Mouse (Mus musculus) stomach, embryonic 15.5 days (tissue): Measurements from ENCODE around the gene Hes1. TPM values are rescaled to one million over a fixed set of nuclear protein-coding genes. Genes with fewer than 3 reads are reported as not detected.
A peak's percentile ranks its signal among the peaks of the same experiment; 100 is the strongest.

Source experiments
- ATAC-seq: fragments of 200-750 bp; cut with Nextera tagmentation; 2 replicates; pipeline ENCODE4 v1.8.0; 2017; ENCODE audit warnings: low read depth, moderate number of reproducible peaks, moderate TSS enrichment; ENCODE audit not compliant: insufficient read depth, low FRiP score
- H3K27ac ChIP-seq: fragments of 300-500 bp; sonication (generic); 2 replicates; pipeline ENCODE4 v1.5.1; 2015; ENCODE audit warnings: mild to moderate bottlenecking, inconsistent platforms
- H3K27me3 ChIP-seq: fragments of 300-500 bp; sonication (generic); replicated peaks from 2 replicates; pipeline ENCODE4 v1.6.1; 2015; ENCODE audit warnings: inconsistent platforms
- H3K36me3 ChIP-seq: fragments of 300-500 bp; sonication (generic); 2 replicates; pipeline ENCODE4 v1.6.1; 2015; ENCODE audit warnings: inconsistent platforms
- H3K4me1 ChIP-seq: fragments of 300-500 bp; sonication (generic); 2 replicates; pipeline ENCODE4 v1.6.1; 2015; ENCODE audit warnings: inconsistent platforms
- H3K4me2 ChIP-seq: fragments of 300-500 bp; sonication (generic); 2 replicates; pipeline ENCODE4 v1.6.1; 2015; ENCODE audit warnings: mild to moderate bottlenecking, inconsistent platforms
- H3K4me3 ChIP-seq: fragments of 300-500 bp; sonication (generic); replicated peaks from 2 replicates; pipeline ENCODE4 v1.5.1; 2015; ENCODE audit warnings: inconsistent platforms
- H3K9ac ChIP-seq: fragments of 300-500 bp; sonication (generic); 2 replicates; pipeline ENCODE4 v1.6.1; 2015; ENCODE audit warnings: inconsistent platforms
- H3K9me3 ChIP-seq: fragments of 300-500 bp; sonication (generic); 2 replicates; pipeline ENCODE4 v1.6.1; 2016; ENCODE audit warnings: inconsistent platforms
- WGBS: fragments of 180-500 bp; shearing (Covaris S2); methylation state at CpG from one replicate; pipeline ENCODE4 v1.1.7; 2015; 5-methylcytosine and 5-hydroxymethylcytosine counted together
- polyA plus RNA-seq: library from polyadenylated mRNA; unstranded; fragments of >200 nt; fragmentation: Nextera tagmentation; extraction: Ambion mirVana; gene quantifications from 2 replicates; pipeline ENCODE4 v1.2.1, GENCODE M21; 2015

The Hes1 gene
- 64.4 and 67.1 TPM in 2 replicates for polyA plus RNA-seq

DNA sequence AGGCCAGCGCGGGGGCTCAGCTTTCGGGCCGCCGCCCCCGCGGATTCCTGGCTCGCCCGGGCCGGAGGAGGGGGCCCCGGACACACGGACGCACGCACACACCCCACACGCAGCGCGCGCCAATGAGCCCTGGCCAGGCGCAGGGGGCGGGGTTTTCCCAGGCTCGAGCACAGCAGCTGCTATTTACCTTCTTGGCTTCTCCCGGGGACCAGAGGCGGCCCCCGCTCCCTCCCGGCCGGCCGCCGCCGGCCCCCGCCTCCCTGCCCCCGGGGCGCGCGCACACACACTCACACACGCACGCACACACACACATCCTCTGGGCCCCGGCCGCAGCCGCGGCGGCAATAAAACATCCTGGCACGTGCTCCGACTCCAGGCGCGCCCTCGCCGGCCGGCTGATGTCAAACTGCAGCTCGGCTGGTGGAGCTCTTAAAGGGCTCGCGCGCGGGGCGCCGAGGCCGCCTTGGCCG, at the start of gene Hes1:
Gene Hes1, plus strand, starts transcription at position 401 of the 470 bp plus-strand sequence.
- H3K4me1 ChIP-seq = peaks cover 35% of the 10 kb centered on the region

DNA sequence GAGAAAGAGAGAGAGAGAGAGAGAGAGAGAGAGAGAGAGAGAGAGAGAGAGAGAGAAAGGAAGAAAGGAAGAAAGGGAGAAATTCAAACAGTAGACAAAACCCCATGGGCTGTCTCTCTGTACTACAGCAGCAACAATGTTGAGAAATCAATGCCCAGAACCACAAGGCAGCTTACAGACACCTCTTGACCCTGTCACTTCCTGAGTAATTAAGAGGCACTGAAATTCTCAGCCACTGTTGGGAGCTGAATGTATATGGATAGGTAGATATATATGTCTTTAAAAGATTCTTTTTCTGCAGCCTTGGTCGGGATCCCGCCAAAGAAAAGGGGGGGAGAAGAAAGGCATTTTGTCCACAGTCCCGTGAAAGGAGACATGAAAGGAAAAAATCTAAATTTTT, 48.1 kb upstream of the Hes1 start:
- H3K9ac ChIP-seq = no peak overlapping the region
- H3K27ac ChIP-seq = no peak overlapping the region
- peaks cover 19% of the 10 kb centered on the region for H3K4me1 ChIP-seq
- H3K9me3 ChIP-seq = no peaks in the 10 kb centered on the region
- H3K4me2 ChIP-seq = no peak overlapping the region
- no peaks in the 10 kb centered on the region for H3K36me3 ChIP-seq
- H3K4me3 ChIP-seq = no peak overlapping the region
- WGBS = 26% methylated on average over 3 of the region's 3 CpGs
- ATAC-seq = no peak
- no peaks in the 10 kb centered on the region for H3K27me3 ChIP-seq

More for the DNA sequence above, at the start of gene Hes1:
- ATAC-seq = peak; percentile 88
- Histone ChIP-seq H3K27ac (peak within 1 kb of the TSS; percentile 98), H3K4me2 (peak within 1 kb of the TSS; percentile 87), H3K4me3 (peak within 1 kb of the TSS; percentile 60), H3K27me3 (no peaks in the 10 kb centered on the region), H3K36me3 (no peaks in the 10 kb centered on the region), H3K9me3 (no peaks in the 10 kb centered on the region), H3K9ac (peak within 1 kb of the TSS; percentile 69)
- WGBS = under 1% methylated on average over 46 of the region's 57 CpGs

DNA sequence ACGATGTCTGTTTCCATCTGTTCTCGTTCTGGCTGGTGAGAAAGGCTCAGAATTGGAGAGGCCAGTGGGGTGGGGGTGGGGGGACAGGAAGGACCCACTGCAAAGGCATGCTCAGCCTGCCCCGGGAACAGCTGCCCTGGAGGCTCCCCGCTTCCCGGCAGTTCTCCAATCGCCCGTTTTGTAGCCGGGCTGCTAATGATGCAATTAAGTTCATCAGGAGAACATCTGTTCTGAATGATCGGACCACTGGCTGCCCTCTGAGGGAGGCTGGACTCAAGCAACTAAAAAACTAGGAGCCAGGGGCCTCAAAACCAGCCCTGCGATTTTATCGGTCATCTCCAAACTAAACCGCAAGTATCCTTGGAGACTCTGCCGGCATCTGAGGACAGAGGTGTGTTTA, 44.1 kb upstream of the Hes1 start:
- Histone ChIP-seq H3K9me3 (no peaks in the 10 kb centered on the region), H3K4me1 (peaks cover 23% of the 10 kb centered on the region), H3K4me3 (no peak overlapping the region), H3K9ac (no peak overlapping the region), H3K4me2 (peak overlapping the region; percentile 29), H3K27me3 (no peaks in the 10 kb centered on the region), H3K27ac (peak overlapping the region; percentile 3; the same call in 1 of the 2 replicates), H3K36me3 (no peaks in the 10 kb centered on the region)
- WGBS = 36% methylated on average over 13 of the region's 13 CpGs
- no peak for ATAC-seq

DNA sequence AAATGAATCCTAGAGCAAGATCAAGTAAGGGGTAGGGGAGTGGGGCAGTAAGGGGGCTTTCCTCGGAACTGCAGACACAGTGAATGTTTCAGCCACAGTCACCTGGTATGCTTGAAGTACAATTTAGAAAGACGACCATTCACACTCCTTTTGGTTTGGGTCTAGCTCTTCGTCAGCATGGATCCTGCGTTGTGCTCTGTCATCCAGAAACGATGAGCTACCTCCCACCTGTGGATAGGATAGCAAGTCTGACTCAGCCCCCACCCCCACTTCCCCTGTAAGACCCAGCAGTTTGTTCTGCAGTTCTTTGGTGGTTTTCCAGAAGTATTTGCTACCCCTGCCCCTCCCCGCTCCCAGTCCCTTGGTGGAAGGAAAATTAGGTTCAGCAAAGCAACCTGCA, 41.8 kb upstream of the Hes1 start:
- H3K9me3 ChIP-seq = no peaks in the 10 kb centered on the region
- H3K27ac ChIP-seq = no peak overlapping the region
- ATAC-seq = no peak
- H3K27me3 ChIP-seq = no peaks in the 10 kb centered on the region
- no peak overlapping the region for H3K4me3 ChIP-seq
- no peak overlapping the region for H3K9ac ChIP-seq
- H3K4me2 ChIP-seq = no peak overlapping the region
- H3K4me1 ChIP-seq = peaks cover 23% of the 10 kb centered on the region
- WGBS = 71% methylated on average over 6 of the region's 6 CpGs
- no peaks in the 10 kb centered on the region for H3K36me3 ChIP-seq

DNA sequence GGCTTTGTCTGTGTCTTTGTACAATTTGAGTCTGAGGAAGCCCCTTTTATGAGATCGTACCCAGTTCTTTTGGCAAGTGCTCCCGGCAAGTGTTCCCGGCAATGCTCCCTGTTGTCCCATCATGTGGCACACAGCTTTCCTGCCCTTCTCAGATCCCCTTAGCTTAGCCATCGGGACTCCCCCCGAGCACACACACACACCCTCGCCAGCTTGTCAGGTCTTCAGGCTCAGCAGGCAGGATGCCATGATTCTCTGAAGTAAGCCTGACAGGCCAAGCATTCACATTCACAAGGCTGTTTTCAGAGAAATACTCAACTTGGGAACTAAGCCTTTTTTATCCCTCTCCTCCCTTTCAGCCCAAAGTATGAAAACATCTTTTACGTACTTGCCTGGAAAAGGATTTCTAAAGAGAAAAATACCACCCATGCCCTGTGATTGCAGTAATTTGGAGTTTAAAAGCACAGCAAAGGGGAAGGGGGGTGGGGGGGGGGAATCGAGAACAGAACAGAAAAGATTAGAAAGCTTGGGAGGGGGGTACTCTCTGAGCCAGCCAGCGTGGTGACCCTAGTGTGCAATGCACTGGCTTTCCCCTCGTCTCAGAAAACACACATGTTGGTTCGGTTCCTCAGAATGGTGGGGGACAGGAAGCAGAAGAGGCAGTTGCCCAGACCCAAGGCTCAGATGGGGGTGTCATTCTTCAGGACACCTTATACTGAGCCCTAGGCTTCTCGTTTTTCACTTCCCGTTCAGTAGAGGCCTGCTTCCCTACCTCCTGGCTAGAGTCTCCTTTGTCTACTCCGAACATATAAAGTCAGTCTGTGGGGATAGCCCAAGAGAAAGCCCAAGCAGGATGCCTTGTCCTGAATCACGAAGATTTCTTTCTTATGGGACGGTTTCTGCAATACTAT, 41.0 kb upstream of the Hes1 start:
- H3K27me3 ChIP-seq = no peaks in the 10 kb centered on the region
- WGBS = 75% methylated on average over 16 of the region's 16 CpGs
- peaks cover 25% of the 10 kb centered on the region for H3K4me1 ChIP-seq
- H3K27ac ChIP-seq = no peak overlapping the region
- H3K9ac ChIP-seq = no peak overlapping the region
- H3K4me2 ChIP-seq = no peak overlapping the region
- H3K36me3 ChIP-seq = no peaks in the 10 kb centered on the region
- H3K4me3 ChIP-seq = no peak overlapping the region
- ATAC-seq = no peak
- no peaks in the 10 kb centered on the region for H3K9me3 ChIP-seq

DNA sequence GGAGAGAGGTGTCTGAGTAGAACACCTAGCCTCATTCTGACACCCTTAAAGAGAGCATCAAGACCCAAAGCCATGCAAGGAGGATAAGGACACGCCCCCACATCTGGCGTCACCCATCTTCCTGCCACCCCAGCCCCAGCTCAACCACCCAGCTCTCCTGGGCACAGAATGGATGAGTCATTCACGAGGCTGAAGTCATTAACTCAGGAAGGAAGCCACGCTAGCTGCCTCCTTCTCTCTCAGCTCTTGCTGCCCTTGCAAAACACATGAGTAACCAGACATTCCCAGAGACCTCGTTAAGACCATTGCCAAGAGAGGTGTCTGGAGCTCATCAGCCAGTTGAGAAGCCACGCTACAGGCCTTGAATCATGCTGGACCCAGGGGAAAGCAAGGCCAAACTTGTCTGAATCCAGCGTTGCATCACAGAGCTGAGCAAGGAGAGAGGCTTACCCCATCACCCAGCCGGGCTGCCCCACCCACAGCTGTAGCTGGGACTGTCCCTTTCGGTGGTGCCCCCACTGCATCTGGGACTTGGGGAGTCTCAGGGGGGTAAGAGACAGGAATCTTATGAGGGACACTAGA, 39.4 kb upstream of the Hes1 start:
- Histone ChIP-seq H3K4me3 (no peak overlapping the region), H3K27ac (no peak overlapping the region; the same call in 1 of the 2 replicates), H3K4me1 (peaks cover 20% of the 10 kb centered on the region), H3K9me3 (no peaks in the 10 kb centered on the region), H3K27me3 (no peaks in the 10 kb centered on the region), H3K4me2 (no peak overlapping the region), H3K36me3 (no peaks in the 10 kb centered on the region), H3K9ac (no peak overlapping the region)
- WGBS = 47% methylated on average over 9 of the region's 9 CpGs
- ATAC-seq = no peak

DNA sequence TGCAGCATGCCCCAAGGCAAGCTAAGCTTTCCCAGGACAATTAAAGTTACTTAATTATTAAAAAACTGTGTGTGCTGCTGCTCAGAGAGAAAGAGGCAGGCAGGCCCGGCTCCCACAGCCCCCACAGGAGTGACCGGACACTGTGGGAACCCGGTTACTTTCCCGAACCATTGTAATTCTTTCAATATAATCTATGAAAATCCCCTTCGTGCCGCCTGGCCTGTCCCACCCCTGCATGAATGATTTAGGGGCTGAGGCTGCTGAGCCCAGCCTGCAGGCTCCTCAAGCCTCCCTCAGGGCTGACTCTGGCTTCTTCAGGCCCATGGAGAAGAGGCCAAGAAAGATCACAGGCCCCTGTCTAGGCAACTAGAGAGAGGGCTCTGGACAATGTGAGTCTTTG, 36.0 kb upstream of the Hes1 start:
- Histone ChIP-seq H3K4me2 (no peak overlapping the region), H3K9me3 (no peaks in the 10 kb centered on the region), H3K27me3 (no peaks in the 10 kb centered on the region), H3K27ac (peak overlapping the region; percentile 31; the same call in 1 of the 2 replicates), H3K9ac (no peak overlapping the region), H3K36me3 (no peaks in the 10 kb centered on the region), H3K4me1 (peaks cover 14% of the 10 kb centered on the region; the same call in 1 of the 2 replicates), H3K4me3 (no peak overlapping the region)
- no peak for ATAC-seq
- WGBS = 44% methylated on average over 6 of the region's 6 CpGs

DNA sequence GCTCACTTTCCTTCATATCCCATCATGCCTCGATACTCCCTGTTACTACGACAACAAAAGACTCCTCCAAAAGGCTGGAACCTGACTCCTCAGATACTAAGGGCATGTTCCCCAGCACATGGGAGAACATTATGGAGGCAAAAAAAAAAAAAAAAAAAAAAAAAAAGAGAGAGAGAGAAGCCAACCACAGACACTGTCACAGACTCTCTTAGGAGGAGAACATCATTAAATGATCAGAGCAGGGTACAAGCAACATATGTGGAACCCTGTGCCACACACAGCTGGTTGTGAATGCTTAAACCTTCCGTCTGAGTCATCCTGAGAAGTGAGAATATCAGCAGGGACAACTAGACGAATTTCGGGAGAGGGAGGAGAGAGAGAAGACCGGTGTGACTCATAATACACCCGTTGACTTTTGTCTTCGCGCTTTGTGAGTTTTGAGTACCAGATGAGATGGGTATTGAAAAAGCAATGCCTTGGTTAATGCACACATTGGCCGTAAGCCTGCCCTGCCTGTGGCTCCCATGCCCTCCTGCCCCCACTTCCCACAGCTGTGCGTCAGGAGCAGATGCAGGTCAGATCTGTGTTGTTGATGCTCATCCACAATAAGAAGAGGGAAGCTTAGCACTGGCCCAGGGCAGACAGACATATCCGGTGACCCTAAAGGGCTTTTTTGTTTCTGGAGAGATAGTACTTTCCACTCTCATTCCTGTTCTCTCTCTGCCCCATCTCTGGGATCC, 34.8 kb upstream of the Hes1 start:
- no peak for ATAC-seq
- no peak overlapping the region for H3K4me3 ChIP-seq
- no peak overlapping the region for H3K9ac ChIP-seq
- H3K27ac ChIP-seq = no peak overlapping the region
- no peaks in the 10 kb centered on the region for H3K9me3 ChIP-seq
- H3K4me1 ChIP-seq = peaks cover 22% of the 10 kb centered on the region
- no peak overlapping the region for H3K4me2 ChIP-seq
- WGBS = 71% methylated on average over 12 of the region's 12 CpGs
- no peaks in the 10 kb centered on the region for H3K36me3 ChIP-seq
- no peaks in the 10 kb centered on the region for H3K27me3 ChIP-seq

DNA sequence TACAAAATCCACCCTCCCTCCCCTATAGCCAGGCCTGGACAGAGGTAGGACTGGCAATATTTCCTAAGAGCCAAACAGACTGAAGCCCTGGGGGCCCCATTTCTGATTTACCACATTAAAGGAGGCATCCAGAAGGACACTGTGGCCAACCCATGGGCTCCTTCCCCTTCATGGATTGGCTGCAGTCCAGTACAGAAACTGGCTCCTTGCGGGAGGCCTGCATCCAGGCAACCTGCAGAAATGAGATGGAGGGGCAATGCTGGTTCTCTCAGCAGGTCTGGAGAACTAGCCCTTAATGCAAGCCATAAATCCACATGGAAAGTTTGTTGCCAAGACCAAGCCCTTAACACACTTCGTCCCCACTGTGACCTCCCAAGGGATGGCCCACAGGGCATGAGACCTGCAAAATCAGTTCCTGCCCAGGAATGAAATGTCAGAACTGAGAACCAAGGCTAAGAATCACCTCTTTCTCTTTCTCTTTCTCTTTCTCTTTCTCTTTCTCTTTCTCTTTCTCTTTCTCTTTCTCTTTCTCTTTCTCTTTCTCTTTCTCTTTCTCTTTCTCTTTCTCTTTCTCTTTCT, 31.8 kb upstream of the Hes1 start:
- H3K9me3 ChIP-seq = no peaks in the 10 kb centered on the region
- no peak overlapping the region for H3K4me3 ChIP-seq
- H3K4me2 ChIP-seq = no peak overlapping the region
- H3K36me3 ChIP-seq = no peaks in the 10 kb centered on the region
- peaks cover 20% of the 10 kb centered on the region for H3K4me1 ChIP-seq
- no peak for ATAC-seq
- no peak overlapping the region for H3K27ac ChIP-seq
- no peaks in the 10 kb centered on the region for H3K27me3 ChIP-seq
- 66% methylated on average over 2 of the region's 2 CpGs for WGBS
- no peak overlapping the region for H3K9ac ChIP-seq

DNA sequence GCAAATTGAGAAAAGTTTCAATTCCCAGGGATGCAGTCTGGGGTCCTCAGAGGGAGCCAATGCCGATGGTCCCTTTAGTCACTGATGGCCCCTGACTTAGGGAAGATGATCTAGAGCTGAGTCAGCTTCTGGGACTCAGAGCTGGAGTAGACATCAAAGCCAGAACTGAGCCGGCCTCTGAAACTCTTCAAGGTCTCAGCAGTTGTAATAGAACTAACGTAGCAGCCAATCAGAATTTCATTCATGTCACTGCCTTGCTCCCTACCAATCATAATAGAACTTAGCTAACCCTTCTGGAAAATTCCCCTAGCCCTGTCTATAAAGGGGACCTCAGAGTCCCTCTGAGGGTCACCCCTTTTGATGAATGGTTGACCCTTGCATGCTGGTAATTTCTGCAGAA, 30.8 kb upstream of the Hes1 start:
- WGBS = 73% methylated on average over 3 of the region's 3 CpGs
- no peak overlapping the region for H3K27ac ChIP-seq
- H3K27me3 ChIP-seq = no peaks in the 10 kb centered on the region
- peaks cover 16% of the 10 kb centered on the region for H3K4me1 ChIP-seq
- no peak overlapping the region for H3K9ac ChIP-seq
- no peak overlapping the region for H3K4me3 ChIP-seq
- H3K36me3 ChIP-seq = no peaks in the 10 kb centered on the region
- no peaks in the 10 kb centered on the region for H3K9me3 ChIP-seq
- no peak overlapping the region for H3K4me2 ChIP-seq
- ATAC-seq = no peak

DNA sequence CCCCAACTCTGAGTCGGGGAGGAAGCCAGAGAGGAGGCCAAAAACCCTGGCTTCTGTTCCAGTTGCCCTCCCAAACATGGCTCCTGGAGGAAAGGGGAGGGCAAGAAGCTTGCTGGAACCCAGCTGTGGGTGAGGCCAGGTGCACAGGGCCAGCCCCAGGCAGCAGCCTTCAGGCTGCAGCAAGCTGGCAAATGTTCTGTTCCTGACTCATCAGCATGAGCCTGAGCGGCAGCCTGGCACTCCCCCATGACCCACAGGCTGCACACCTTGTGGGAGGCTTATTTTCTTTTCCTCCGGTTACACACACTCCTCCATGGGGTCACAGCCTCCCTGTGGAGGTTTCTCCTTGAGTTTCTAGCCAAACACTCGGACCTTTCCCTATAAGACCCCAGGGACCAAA, 30.2 kb upstream of the Hes1 start:
- 47% methylated on average over 4 of the region's 4 CpGs for WGBS
- ATAC-seq = peak; percentile 63
- Histone ChIP-seq H3K27me3 (no peaks in the 10 kb centered on the region), H3K27ac (peak overlapping the region; percentile 41), H3K9me3 (no peaks in the 10 kb centered on the region), H3K36me3 (no peaks in the 10 kb centered on the region), H3K4me1 (peaks cover 15% of the 10 kb centered on the region), H3K4me2 (no peak overlapping the region), H3K9ac (no peak overlapping the region), H3K4me3 (no peak overlapping the region)
